Mouse (Mus musculus) midbrain, embryonic 16.5 days (tissue): ENCODE data around the gene Bex3. TPM values are rescaled to one million over a fixed set of nuclear protein-coding genes. Genes with fewer than 3 reads are reported as not detected.
"Not testable (repeated sequence)": the region's sequence is repeated elsewhere in the genome, so short reads cannot be mapped to it uniquely, and the experiment has no call there.

Experiments
- ATAC-seq: fragments of 200-750 bp; cut with Nextera tagmentation; 2 replicates; pipeline ENCODE4 v1.8.0; 2017; ENCODE audit warnings: moderate TSS enrichment
- H3K27ac ChIP-seq: fragments of 300-500 bp; sonication (generic); 2 replicates; pipeline ENCODE4 v1.5.1; 2014; ENCODE audit warnings: mild to moderate bottlenecking, low read length, mixed read lengths
- H3K27me3 ChIP-seq: fragments of 300-500 bp; sonication (generic); 2 replicates; pipeline ENCODE4 v1.6.1; 2014; ENCODE audit warnings: low read depth, low read length, mixed read lengths; ENCODE audit not compliant: control insufficient read depth, insufficient read depth
- H3K36me3 ChIP-seq: fragments of 300-500 bp; sonication (generic); 2 replicates; pipeline ENCODE4 v1.6.1; 2014; ENCODE audit warnings: mild to moderate bottlenecking, low read length, moderate library complexity, mixed read lengths; ENCODE audit not compliant: control insufficient read depth, insufficient read depth
- H3K4me1 ChIP-seq: fragments of 300-500 bp; sonication (generic); 2 replicates; pipeline ENCODE4 v1.6.1; 2014; ENCODE audit warnings: mild to moderate bottlenecking, low read length, mixed read lengths; ENCODE audit not compliant: control insufficient read depth, insufficient read depth
- H3K4me2 ChIP-seq: fragments of 300-500 bp; sonication (generic); 2 replicates; pipeline ENCODE4 v1.6.1; 2014; ENCODE audit warnings: mild to moderate bottlenecking, low read length, mixed read lengths
- H3K4me3 ChIP-seq: fragments of 300-500 bp; sonication (generic); 2 replicates; pipeline ENCODE4 v1.5.1; 2014; ENCODE audit warnings: low read depth, mild to moderate bottlenecking, low read length, moderate library complexity, mixed read lengths
- H3K9ac ChIP-seq: fragments of 300-500 bp; sonication (generic); 2 replicates; pipeline ENCODE4 v1.6.1; 2014; ENCODE audit warnings: low read depth, low read length, mixed read lengths
- H3K9me3 ChIP-seq: fragments of 300-500 bp; sonication (generic); replicated peaks from 2 replicates; pipeline ENCODE4 v1.6.1; 2014; ENCODE audit warnings: mild to moderate bottlenecking, low read length, mixed read lengths; ENCODE audit not compliant: control insufficient read depth, poor library complexity, severe bottlenecking
- WGBS: fragments of 180-500 bp; shearing (Covaris S2); extraction: QIAGEN DNeasy Blood & Tissue Kit; methylation state at CpG from one replicate; pipeline ENCODE4 v1.1.7; 2014; 5-methylcytosine and 5-hydroxymethylcytosine counted together
- polyA plus RNA-seq: library from polyadenylated mRNA; unstranded; fragments of >200 nt; fragmentation: Nextera tagmentation; extraction: Ambion mirVana; gene quantifications from 2 replicates; pipeline ENCODE4 v1.2.1, GENCODE M21; 2015

Gene Bex3
- polyA plus RNA-seq, 1 experiment from 2014 or later = 737 TPM

DNA sequence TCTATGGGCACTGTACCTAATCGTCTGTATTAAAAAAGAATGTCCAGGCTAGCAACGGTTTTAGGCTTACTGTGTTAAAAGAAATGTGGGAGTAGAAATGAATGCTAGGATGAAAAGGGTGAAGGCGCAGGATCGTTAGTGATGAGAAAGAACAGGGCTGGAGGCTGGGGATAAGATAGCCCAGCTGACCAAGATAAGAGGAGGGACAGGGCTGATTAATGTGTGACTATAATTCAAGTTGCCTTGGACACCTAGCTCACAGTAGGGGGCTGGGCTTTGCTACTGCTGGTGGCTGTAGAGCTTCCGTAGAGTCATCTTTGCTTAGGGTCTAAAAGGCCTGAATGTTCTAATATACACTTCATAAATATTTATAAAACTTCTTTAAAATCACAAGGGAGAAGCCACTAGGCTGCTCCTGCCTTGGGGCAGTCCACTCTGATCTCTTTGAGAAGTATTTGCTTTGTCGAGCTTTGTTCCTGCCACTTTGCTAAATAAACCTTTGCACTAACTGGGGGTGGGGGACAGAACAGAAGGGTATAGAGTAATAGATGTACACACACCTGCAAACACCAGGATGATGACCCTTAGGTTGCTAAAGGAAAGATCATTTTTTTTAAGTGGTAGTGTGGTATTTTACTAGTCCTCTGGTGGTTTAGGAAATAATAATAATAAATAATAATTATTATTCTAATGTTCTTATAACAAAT lies 17.9 kb upstream of the Bex3 start:
- Histone ChIP-seq H3K9ac (no peak overlapping the region), H3K36me3 (no peaks in the 10 kb centered on the region), H3K27ac (no peak overlapping the region), H3K9me3 (no peaks in the 10 kb centered on the region), H3K27me3 (no peaks in the 10 kb centered on the region), H3K4me2 (no peak overlapping the region), H3K4me3 (no peak overlapping the region), H3K4me1 (no peaks in the 10 kb centered on the region)
- no peak for ATAC-seq
- 52% methylated on average over 6 of the region's 6 CpGs for WGBS

DNA sequence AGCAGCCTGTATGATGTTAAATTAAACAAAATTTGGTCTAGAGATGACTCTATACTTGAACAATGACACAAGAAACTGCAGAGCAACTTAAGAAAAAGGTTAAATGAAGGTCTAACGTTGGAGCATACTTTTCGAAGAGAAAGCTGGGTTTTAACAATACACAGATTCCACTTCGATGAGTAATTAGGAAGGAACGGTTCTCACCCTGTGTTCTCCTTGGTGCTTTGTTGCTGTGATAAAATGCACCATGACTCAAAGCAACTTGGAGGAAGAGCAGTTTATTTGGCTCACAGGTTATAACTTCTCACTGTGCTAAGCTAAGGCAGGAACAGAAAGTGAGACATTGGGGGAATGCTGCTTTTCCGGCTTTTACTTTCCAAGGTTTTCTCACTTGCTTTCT lies 2.3 kb upstream of the Bex3 start:
- 85% methylated on average over 5 of the region's 5 CpGs for WGBS
- no peaks in the 10 kb centered on the region for H3K27me3 ChIP-seq
- H3K4me1 ChIP-seq = peaks cover 10% of the 10 kb centered on the region
- no peak overlapping the region for H3K4me2 ChIP-seq
- ATAC-seq = no peak
- no peaks in the 10 kb centered on the region for H3K9me3 ChIP-seq
- no peaks in the 10 kb centered on the region for H3K36me3 ChIP-seq
- no peak overlapping the region for H3K9ac ChIP-seq
- no peak overlapping the region for H3K27ac ChIP-seq
- H3K4me3 ChIP-seq = no peak overlapping the region

DNA sequence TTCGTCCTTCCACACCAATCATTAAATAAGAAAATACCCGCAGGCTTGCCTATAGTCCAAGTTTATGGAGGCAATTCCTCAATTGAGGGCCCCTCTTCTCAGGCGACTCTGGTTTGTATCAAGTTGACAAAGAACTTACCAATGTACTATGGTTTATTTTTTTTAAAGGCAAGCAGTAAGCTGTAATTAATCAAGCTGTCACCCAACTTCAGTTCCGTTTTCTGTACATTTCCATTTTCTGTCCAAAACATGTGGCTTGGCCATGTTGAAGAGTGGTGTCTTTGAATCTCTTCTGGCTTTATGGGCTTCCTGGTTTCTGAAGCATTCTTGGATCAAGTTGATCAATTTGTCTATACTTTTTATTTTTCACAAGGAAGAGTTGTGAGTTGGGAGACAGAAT lies 1.9 kb upstream of the Bex3 start:
- Histone ChIP-seq H3K4me1 (peaks cover 12% of the 10 kb centered on the region), H3K27me3 (no peaks in the 10 kb centered on the region), H3K27ac (no peak overlapping the region), H3K9me3 (no peaks in the 10 kb centered on the region), H3K36me3 (no peaks in the 10 kb centered on the region), H3K4me3 (no peak overlapping the region), H3K9ac (no peak overlapping the region), H3K4me2 (no peak overlapping the region)
- WGBS = 87% methylated on average over 4 of the region's 4 CpGs
- no peak for ATAC-seq

DNA sequence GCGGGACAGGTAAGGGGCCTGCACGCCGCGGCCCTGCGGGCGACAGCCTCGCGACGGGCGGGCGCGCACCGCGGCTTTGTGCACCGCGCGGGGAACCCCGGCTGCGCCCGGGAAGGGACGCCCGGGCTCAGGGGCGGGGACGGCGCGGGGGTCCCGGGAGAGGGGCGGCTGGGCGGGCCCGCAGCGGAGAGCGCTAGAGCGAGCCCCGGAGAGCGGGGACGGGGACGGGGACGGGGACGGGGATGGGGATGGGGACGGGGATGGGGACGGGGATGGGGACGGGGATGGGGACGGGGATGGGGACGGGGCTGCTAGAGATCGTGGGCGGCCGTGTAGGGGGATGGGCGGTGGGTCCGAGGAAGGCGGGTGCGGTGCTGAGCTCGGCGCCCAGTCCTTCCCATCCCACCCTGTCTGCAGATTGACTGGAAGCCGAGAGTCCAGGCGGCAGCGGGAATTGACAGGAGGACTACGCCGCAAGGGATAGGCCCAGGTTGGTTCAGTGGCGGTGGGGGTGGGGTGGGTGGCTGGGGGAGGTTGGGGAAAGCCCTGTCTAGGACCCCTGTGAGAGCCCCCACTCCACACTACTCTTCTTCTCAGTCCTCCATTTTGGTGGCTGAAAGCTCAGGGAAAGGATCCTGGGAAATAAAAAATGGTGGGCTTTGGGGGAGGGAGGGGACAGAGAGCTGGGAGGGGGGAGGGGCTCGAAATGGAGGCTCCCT lies 499 bp downstream of the Bex3 start:
- H3K27ac ChIP-seq = peak overlapping the region; percentile 79
- H3K4me3 ChIP-seq = peak overlapping the region; percentile 43
- H3K27me3 ChIP-seq, H3K36me3 ChIP-seq, H3K9me3 ChIP-seq: not testable (repeated sequence)
- WGBS = 15% methylated on average over 6 of the region's 60 CpGs
- H3K9ac ChIP-seq = peak overlapping the region; percentile 64
- peak; percentile 59 for ATAC-seq
- peak overlapping the region; percentile 66 for H3K4me2 ChIP-seq
- peaks cover 12% of the 10 kb centered on the region for H3K4me1 ChIP-seq

DNA sequence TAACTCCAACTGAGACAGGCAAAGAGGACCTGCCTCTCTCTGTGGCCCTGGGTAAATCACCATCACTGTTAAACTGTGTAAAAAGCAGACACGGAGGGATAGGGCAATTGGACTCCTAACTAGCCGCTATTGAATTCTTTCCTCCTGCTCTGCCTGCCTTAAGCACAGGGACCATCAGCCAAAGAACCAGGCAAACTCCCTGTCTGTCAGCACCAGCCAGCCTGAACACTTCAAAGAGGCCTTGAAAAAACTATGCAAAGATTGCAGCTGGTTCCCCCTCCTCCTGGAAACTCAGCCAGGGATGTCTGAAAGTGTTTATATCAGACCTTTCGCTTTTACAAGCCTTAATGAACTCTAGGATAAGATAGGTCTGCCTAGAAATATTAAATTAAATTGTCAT lies 4.5 kb downstream of the Bex3 start:
- ATAC-seq = no peak
- H3K27ac ChIP-seq = no peak overlapping the region
- WGBS = 25% methylated on average over 3 of the region's 3 CpGs

DNA sequence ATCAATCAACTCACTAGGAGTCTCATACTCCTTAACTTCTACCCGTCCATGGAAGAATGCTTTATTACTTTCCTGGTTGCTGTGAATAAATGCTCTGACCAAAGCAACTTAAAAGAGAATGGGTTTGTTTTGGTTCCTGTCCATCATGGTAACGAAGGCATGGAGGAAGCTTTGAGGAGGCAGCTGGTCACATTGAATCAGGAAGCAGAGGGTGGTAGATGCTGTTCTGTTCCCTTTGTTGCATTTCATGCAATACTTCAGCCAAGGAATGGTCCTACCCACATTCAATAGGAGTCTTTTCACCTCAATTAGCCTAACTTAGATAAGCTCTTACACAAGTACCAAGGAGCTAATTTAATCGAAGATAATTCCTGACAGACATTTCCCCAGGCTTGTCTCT lies 5.3 kb downstream of the Bex3 start:
- H3K4me3 ChIP-seq = no peak overlapping the region
- H3K4me2 ChIP-seq = no peak overlapping the region
- no peak overlapping the region for H3K27ac ChIP-seq
- no peaks in the 10 kb centered on the region for H3K27me3 ChIP-seq
- no peak overlapping the region for H3K9ac ChIP-seq
- WGBS = 26% methylated on average over 3 of the region's 3 CpGs
- H3K36me3 ChIP-seq = no peaks in the 10 kb centered on the region
- ATAC-seq = no peak
- H3K4me1 ChIP-seq = peaks cover 12% of the 10 kb centered on the region
- no peaks in the 10 kb centered on the region for H3K9me3 ChIP-seq

More for the DNA sequence above, 4.5 kb downstream of the Bex3 start:
- H3K4me1 ChIP-seq = peaks cover 12% of the 10 kb centered on the region
- no peaks in the 10 kb centered on the region for H3K36me3 ChIP-seq
- H3K27me3 ChIP-seq = no peaks in the 10 kb centered on the region
- H3K9me3 ChIP-seq = no peaks in the 10 kb centered on the region
- no peak overlapping the region for H3K4me3 ChIP-seq
- H3K9ac ChIP-seq = no peak overlapping the region
- H3K4me2 ChIP-seq = no peak overlapping the region

DNA sequence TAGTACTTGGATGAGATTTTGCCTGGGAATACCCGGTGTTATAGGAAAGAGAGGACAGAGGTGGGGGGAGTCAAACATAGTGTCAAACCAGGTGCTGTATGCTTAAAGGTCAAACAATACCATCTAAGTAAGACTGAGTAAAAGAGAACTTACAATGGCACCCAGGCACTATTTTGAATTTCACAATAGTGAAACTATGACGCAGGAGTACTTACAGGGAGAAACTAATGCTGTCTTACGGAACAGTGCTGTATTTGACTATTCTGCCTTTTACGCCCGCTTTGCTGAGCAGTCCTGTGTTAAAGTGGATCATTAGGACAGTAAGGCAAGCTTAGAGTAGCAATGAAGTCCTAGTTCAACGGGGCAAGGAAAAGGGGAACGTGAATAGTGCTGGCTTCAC lies 7.5 kb downstream of the Bex3 start:
- H3K4me2 ChIP-seq = no peak overlapping the region
- H3K36me3 ChIP-seq = no peaks in the 10 kb centered on the region
- 0 out of 2 replicates have a peak, but pooled peaks cover 3% of the 10 kb centered on the region for H3K4me1 ChIP-seq
- no peak overlapping the region for H3K27ac ChIP-seq
- no peaks in the 10 kb centered on the region for H3K9me3 ChIP-seq
- H3K27me3 ChIP-seq = no peaks in the 10 kb centered on the region
- no peak for ATAC-seq
- WGBS = 84% methylated on average over 7 of the region's 7 CpGs
- H3K4me3 ChIP-seq = no peak overlapping the region
- no peak overlapping the region for H3K9ac ChIP-seq

DNA sequence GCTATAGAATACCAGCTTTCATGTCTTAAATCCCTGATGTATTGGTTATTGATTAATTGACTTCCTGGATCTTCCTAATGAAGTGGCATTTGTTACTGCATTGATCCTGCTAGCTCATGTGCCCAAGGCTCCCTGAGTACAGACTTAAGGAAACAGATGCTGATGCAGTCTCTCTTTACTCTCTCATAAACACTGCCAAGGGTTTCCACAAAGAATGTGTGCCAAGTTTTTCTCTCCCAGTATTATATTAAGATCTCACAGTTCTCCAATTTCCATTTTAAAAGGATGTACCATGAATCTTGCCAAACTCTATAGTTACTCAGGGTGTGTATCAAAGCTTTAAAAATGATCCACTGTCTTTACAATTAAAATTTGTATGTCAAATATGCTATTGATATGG lies 8.3 kb downstream of the Bex3 start:
- Histone ChIP-seq H3K9me3 (no peaks in the 10 kb centered on the region), H3K27ac (no peak overlapping the region), H3K27me3 (no peaks in the 10 kb centered on the region), H3K36me3 (no peaks in the 10 kb centered on the region), H3K4me1 (no peaks in the 10 kb centered on the region), H3K9ac (no peak overlapping the region), H3K4me2 (no peak overlapping the region), H3K4me3 (no peak overlapping the region)
- no peak for ATAC-seq

DNA sequence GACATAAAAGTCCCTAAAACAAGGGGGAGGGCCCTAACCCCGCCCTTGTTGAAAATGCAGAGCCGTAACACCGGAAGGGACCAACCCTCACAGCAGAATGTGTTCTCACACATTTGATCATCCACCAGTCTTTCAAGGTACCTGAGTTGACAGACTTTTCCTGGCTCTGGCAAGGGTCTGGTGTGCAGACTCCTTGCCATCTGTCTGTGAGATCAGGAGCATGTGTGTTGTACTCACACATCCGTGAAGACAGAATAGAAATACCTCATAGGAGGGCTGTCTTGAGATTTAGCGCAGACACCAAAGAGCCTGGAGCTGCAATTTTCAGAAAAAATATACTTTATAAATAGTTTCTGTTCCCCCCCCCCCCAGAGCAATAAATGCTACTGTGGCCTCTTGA lies 9.4 kb downstream of the Bex3 start:
- H3K4me1 ChIP-seq = no peaks in the 10 kb centered on the region
- ATAC-seq = no peak
- no peaks in the 10 kb centered on the region for H3K9me3 ChIP-seq
- 83% methylated on average over 5 of the region's 5 CpGs for WGBS
- no peaks in the 10 kb centered on the region for H3K36me3 ChIP-seq
- no peak overlapping the region for H3K4me3 ChIP-seq
- no peak overlapping the region for H3K9ac ChIP-seq
- no peaks in the 10 kb centered on the region for H3K27me3 ChIP-seq
- no peak overlapping the region for H3K4me2 ChIP-seq
- no peak overlapping the region for H3K27ac ChIP-seq
